Mouse (Mus musculus): ENCODE results near the gene Alms1. TPM values are rescaled to one million over a fixed set of nuclear protein-coding genes. Genes with fewer than 3 reads are reported as not detected.

Alms1 gene
- 1 to 10 TPM; 3.2 to 4.3 TPM for total RNA-seq (2023)

GRCm38 (mm10) chr6:85587396-85588143 lies at the start of gene Alms1:
Alms1 (plus strand) TSS chr6:85587531.

GRCm38 (mm10) chr6:85713105-85713504 lies 125.8 kb downstream of the Alms1 start, which contains the start of gene Nat8f7:
Nat8f7 (minus strand) TSS chr6:85713205.

Other genes with a start within 250 kb of the Alms1 start
- gene Rab11fip5, start 212.9 kb upstream of the Alms1 start, total RNA-seq (2023), result 1 to 10 TPM; 1.0 to 1.4 TPM
- not detected for gene Noto, start 163.6 kb upstream of the Alms1 start, total RNA-seq (2023)
- gene Smyd5, start 155.5 kb upstream of the Alms1 start, total RNA-seq (2023), result 10 to 100 TPM; 37.4 to 41.0 TPM
- gene Cct7, start 136.0 kb upstream of the Alms1 start, total RNA-seq (2023), result 100 to 1,000 TPM; 188 to 191 TPM
- 10 to 100 TPM; 21.9 to 22.5 TPM for gene Pradc1, start 135.6 kb upstream of the Alms1 start, total RNA-seq (2023)
- not detected for gene Fbxo41, start 84.5 kb upstream of the Alms1 start, total RNA-seq (2023)
- gene Egr4, start 73.9 kb upstream of the Alms1 start, total RNA-seq (2023), result not detected
- not detected for gene Nat8f7, start 125.7 kb downstream of the Alms1 start, total RNA-seq (2023)
- gene Nat8f3, start 178.2 kb downstream of the Alms1 start, total RNA-seq (2023), result not detected
- not detected for gene Nat8f6, start 233.4 kb downstream of the Alms1 start, total RNA-seq (2023)
- not detected for gene Nat8f5, start 233.4 kb downstream of the Alms1 start, total RNA-seq (2023)
- not detected for gene Nat8, start 244.6 kb downstream of the Alms1 start, total RNA-seq (2023)